In the genomic region with DNA sequence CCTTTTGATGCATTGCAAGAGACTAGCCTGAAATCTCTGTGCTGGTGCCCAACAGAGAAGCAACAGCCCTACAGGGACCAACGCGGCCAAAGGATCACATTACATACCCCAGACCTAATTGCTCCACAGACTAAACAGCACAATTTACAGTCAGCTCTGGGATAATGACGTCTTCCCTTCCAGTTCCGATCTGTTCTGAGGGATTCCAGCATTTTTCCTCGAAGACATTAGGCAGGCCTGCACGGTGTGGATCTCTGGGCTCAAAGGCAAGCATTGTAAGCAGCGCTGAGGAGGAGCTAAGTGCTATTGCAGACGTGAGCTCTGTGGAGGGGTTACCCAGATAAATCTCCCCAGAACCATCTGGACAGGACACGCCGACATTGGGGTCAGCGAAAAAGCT, we compare ENCODE assay signal across 18 mouse cellular contexts. TPM values are rescaled to one million over a fixed set of nuclear protein-coding genes. Genes with fewer than 3 reads are reported as not detected.
A peak's percentile ranks its signal among the peaks of the same experiment; 100 is the strongest.
DNase-seq lines count a peak whose midpoint lies in the region; ATAC-seq and TF ChIP-seq lines count a peak whose summit lies in the region.
"Had no signal": no experiment of that assay in that cellular context is flagged by ENCODE, and none has a peak within 500 bp of the region (broad histone marks: within the 10 kb centered on the region; RNA-seq: fewer than 3 reads in every experiment).

No protein-coding gene starts in this region.

- H3K27me3 ChIP-seq in intestine, embryonic 14.5 days (replicated peaks; ENCODE audit: control insufficient read depth, insufficient read depth, low read length), result no peaks in the 10 kb centered on the region
- H3K27me3 ChIP-seq in intestine, postnatal 0 days (replicated peaks; ENCODE audit: control insufficient read depth, insufficient read depth, low read length), result no peaks in the 10 kb centered on the region
- H3K27me3 ChIP-seq in neural tube, embryonic 15.5 days (replicated peaks), result no peaks in the 10 kb centered on the region
- no peaks in the 10 kb centered on the region for H3K27me3 ChIP-seq in limb, embryonic 13.5 days
- H3K27me3 ChIP-seq in hindbrain, embryonic 13.5 days, result no peaks in the 10 kb centered on the region
- H3K27me3 ChIP-seq: embryonic facial prominence, embryonic 15.5 days; midbrain, embryonic 13.5 days had no signal

- no peak overlapping the region for H3K4me2 ChIP-seq in intestine, embryonic 14.5 days (ENCODE audit: low read length)
- H3K4me2 ChIP-seq in intestine, postnatal 0 days (replicated peaks; ENCODE audit: low read depth), result no peak overlapping the region
- no peak overlapping the region for H3K4me2 ChIP-seq in neural tube, embryonic 15.5 days
- H3K4me2 ChIP-seq in limb, embryonic 13.5 days (replicated peaks), result 0 out of 2 replicates have a peak overlapping the region, but pooled peaks have one; percentile 23
- no peak overlapping the region for H3K4me2 ChIP-seq in hindbrain, embryonic 13.5 days
- H3K4me2 ChIP-seq: embryonic facial prominence, embryonic 15.5 days; hindbrain, embryonic 14.5 days; midbrain, embryonic 13.5 days had no signal

- H3K9me3 ChIP-seq in intestine, embryonic 14.5 days (ENCODE audit: control insufficient read depth, low read length), result no peaks in the 10 kb centered on the region
- no peaks in the 10 kb centered on the region for H3K9me3 ChIP-seq in intestine, postnatal 0 days (ENCODE audit: control insufficient read depth)
- no peaks in the 10 kb centered on the region for H3K9me3 ChIP-seq in neural tube, embryonic 15.5 days (replicated peaks)
- H3K9me3 ChIP-seq in limb, embryonic 13.5 days, result no peaks in the 10 kb centered on the region
- H3K9me3 ChIP-seq in hindbrain, embryonic 13.5 days, result no peaks in the 10 kb centered on the region
- H3K9me3 ChIP-seq: embryonic facial prominence, embryonic 15.5 days; midbrain, embryonic 13.5 days had no signal

- peaks cover 7% of the 10 kb centered on the region; the same call in 1 of the 2 replicates for H3K4me1 ChIP-seq in intestine, embryonic 14.5 days (replicated peaks; ENCODE audit: control insufficient read depth, insufficient read depth, low read length)
- H3K4me1 ChIP-seq in intestine, postnatal 0 days (replicated peaks; ENCODE audit: control insufficient read depth, insufficient read depth, low read length), result no peaks in the 10 kb centered on the region
- no peaks in the 10 kb centered on the region for H3K4me1 ChIP-seq in neural tube, embryonic 15.5 days
- peaks cover 7% of the 10 kb centered on the region for H3K4me1 ChIP-seq in limb, embryonic 13.5 days
- H3K4me1 ChIP-seq in hindbrain, embryonic 13.5 days (replicated peaks), result no peaks in the 10 kb centered on the region
- H3K4me1 ChIP-seq: midbrain, embryonic 13.5 days had no signal

- 20% methylated on average over 11 of the region's 11 CpGs for WGBS in intestine, embryonic 14.5 days
- WGBS in intestine, postnatal 0 days, result 49% methylated on average over 11 of the region's 11 CpGs
- 33% methylated on average over 11 of the region's 11 CpGs for WGBS in neural tube, embryonic 15.5 days
- WGBS in limb, embryonic 13.5 days, result 13% methylated on average over 11 of the region's 11 CpGs
- WGBS in hindbrain, embryonic 13.5 days, result 74% methylated on average over 11 of the region's 11 CpGs

- peak; percentile 80 for ATAC-seq in intestine, embryonic 14.5 days (replicated peaks; ENCODE audit: low FRiP score, low TSS enrichment, low read depth)
- no peak for ATAC-seq in intestine, postnatal 0 days
- no peak for ATAC-seq in neural tube, embryonic 15.5 days (ENCODE audit: low FRiP score)
- ATAC-seq in limb, embryonic 13.5 days (ENCODE audit: low FRiP score, low read depth), result 0 out of 2 replicates have a peak, but pooled peaks have one; percentile 15
- ATAC-seq in hindbrain, embryonic 13.5 days (ENCODE audit: low FRiP score), result no peak
- ATAC-seq: activated CD4-positive, CD25-positive, alpha-beta regulatory T cell, adult 4 months; midbrain, embryonic 13.5 days had no signal

- no peak overlapping the region; the same call in 1 of the 2 replicates for H3K27ac ChIP-seq in intestine, embryonic 14.5 days (ENCODE audit: low read depth)
- no peak overlapping the region for H3K27ac ChIP-seq in intestine, postnatal 0 days (ENCODE audit: low read depth, low read length)
- H3K27ac ChIP-seq in neural tube, embryonic 15.5 days (replicated peaks), result no peak overlapping the region
- no peak overlapping the region for H3K27ac ChIP-seq in limb, embryonic 13.5 days
- H3K27ac ChIP-seq in hindbrain, embryonic 13.5 days, result no peak overlapping the region
- H3K27ac ChIP-seq: embryonic facial prominence, embryonic 15.5 days; gastrocnemius, adult 2 months; heart, adult 2 months; hindbrain, embryonic 14.5 days; macrophage; midbrain, embryonic 13.5 days had no signal

- DNase-seq in intestine, embryonic 14.5 days (ENCODE audit: low spot score), result peak; percentile 58
- peak; percentile 53 for DNase-seq in neural tube, embryonic 10.5 days (ENCODE audit: extremely low spot score, low spot score)
- peak; percentile 54 for DNase-seq in yolk sac, embryonic 10.5 days (ENCODE audit: low spot score)
- DNase-seq in thymus, postnatal 14 days, result no peak
- DNase-seq: adrenal gland, postnatal 25 days; cerebellum, adult 9-11 months; gastrocnemius, adult 2 months; heart, adult 2 months; kidney, postnatal 25 days had no signal

- no peak for TF ChIP-seq CTCF in intestine, postnatal 0 days (IDR thresholded peaks at IDR 0.05; ENCODE audit: low read depth)

- H3K9ac ChIP-seq in intestine, embryonic 14.5 days (ENCODE audit: low read length), result no peak overlapping the region
- no peak overlapping the region for H3K9ac ChIP-seq in intestine, postnatal 0 days (ENCODE audit: low read depth, low read length)
- H3K9ac ChIP-seq in neural tube, embryonic 15.5 days (replicated peaks), result no peak overlapping the region
- H3K9ac ChIP-seq in limb, embryonic 13.5 days, result no peak overlapping the region
- no peak overlapping the region for H3K9ac ChIP-seq in hindbrain, embryonic 13.5 days
- H3K9ac ChIP-seq: embryonic facial prominence, embryonic 15.5 days; hindbrain, embryonic 14.5 days; midbrain, embryonic 13.5 days had no signal

- no peak overlapping the region for H3K4me3 ChIP-seq in intestine, embryonic 14.5 days (ENCODE audit: low read depth, low read length)
- H3K4me3 ChIP-seq in intestine, postnatal 0 days (ENCODE audit: low read depth, low read length), result no peak overlapping the region
- no peak overlapping the region for H3K4me3 ChIP-seq in neural tube, embryonic 15.5 days (replicated peaks)
- no peak overlapping the region for H3K4me3 ChIP-seq in limb, embryonic 13.5 days
- H3K4me3 ChIP-seq in hindbrain, embryonic 13.5 days, result no peak overlapping the region
- H3K4me3 ChIP-seq: embryonic facial prominence, embryonic 15.5 days; gastrocnemius, adult 2 months; heart, adult 2 months; midbrain, embryonic 13.5 days had no signal

- no peaks in the 10 kb centered on the region for H3K36me3 ChIP-seq in intestine, embryonic 14.5 days (ENCODE audit: control insufficient read depth, insufficient read depth, low read length)
- H3K36me3 ChIP-seq in intestine, postnatal 0 days (ENCODE audit: control insufficient read depth, insufficient read depth), result no peaks in the 10 kb centered on the region
- H3K36me3 ChIP-seq in neural tube, embryonic 15.5 days, result no peaks in the 10 kb centered on the region
- H3K36me3 ChIP-seq in limb, embryonic 13.5 days, result no peaks in the 10 kb centered on the region
- no peaks in the 10 kb centered on the region for H3K36me3 ChIP-seq in hindbrain, embryonic 13.5 days
- H3K36me3 ChIP-seq: embryonic facial prominence, embryonic 15.5 days; midbrain, embryonic 13.5 days had no signal

RNA-seq across cellular contexts. Expression of gene Daam2, which starts 18.3 kb away (rescaled TPM):
- polyA plus RNA-seq in intestine, embryonic 14.5 days (2014; fragmentation: Nextera tagmentation; extraction: Ambion mirVana), result 5.7 and 6.1 TPM in 2 replicates
- 1.5 and 1.7 TPM in 2 replicates for polyA plus RNA-seq in intestine, postnatal 0 days (2015; fragmentation: Nextera tagmentation; extraction: Ambion mirVana)
- 4.0 and 4.8 TPM in 2 replicates for polyA plus RNA-seq in neural tube, embryonic 15.5 days (2015; fragmentation: Nextera tagmentation; extraction: Ambion mirVana)
- polyA plus RNA-seq in limb, embryonic 13.5 days (2015; fragmentation: Nextera tagmentation; extraction: Ambion mirVana), result 12.5 and 14.7 TPM in 2 replicates
- 3.7 and 3.9 TPM in 2 replicates for polyA plus RNA-seq in hindbrain, embryonic 13.5 days (2015; fragmentation: Nextera tagmentation; extraction: Ambion mirVana)

RNA-seq across cellular contexts. Expression of gene Kif6, which starts 32.5 kb away (rescaled TPM):
- 1.7 and 3.0 TPM in 2 replicates for polyA plus RNA-seq in intestine, embryonic 14.5 days (2014; fragmentation: Nextera tagmentation; extraction: Ambion mirVana)
- polyA plus RNA-seq in intestine, postnatal 0 days (2015; fragmentation: Nextera tagmentation; extraction: Ambion mirVana), result 0.22 and 0.39 TPM in 2 replicates
- 2.1 and 3.7 TPM in 2 replicates for polyA plus RNA-seq in neural tube, embryonic 15.5 days (2015; fragmentation: Nextera tagmentation; extraction: Ambion mirVana)
- 2.3 and 2.6 TPM in 2 replicates for polyA plus RNA-seq in limb, embryonic 13.5 days (2015; fragmentation: Nextera tagmentation; extraction: Ambion mirVana)
- polyA plus RNA-seq in hindbrain, embryonic 13.5 days (2015; fragmentation: Nextera tagmentation; extraction: Ambion mirVana), result 2.9 and 3.2 TPM in 2 replicates
- polyA plus RNA-seq: activated CD4-positive, CD25-positive, alpha-beta regulatory T cell, adult 4 months; macrophage had no signal

Comparison
In these comparisons a context has a peak if more than half of its experiments do, and no peak if none do; other contexts are left out.
1. ATAC-seq: peak in intestine, embryonic 14.5 days (single experiment) and limb, embryonic 13.5 days (single experiment); none in intestine, postnatal 0 days (single experiment), neural tube, embryonic 15.5 days (single experiment) and hindbrain, embryonic 13.5 days (single experiment).